Mouse (Mus musculus) E14TG2a.4 (cell line): ENCODE measurements around the gene Cnr1.
A peak's percentile ranks its signal among the peaks of the same experiment; 100 is the strongest.

Experiments
- H3K27me3 ChIP-seq: 2 replicates; pipeline ENCODE4 v1.6.1; 2014; ENCODE audit warnings: low read length, control low read depth; ENCODE audit not compliant: insufficient read depth
- H3K36me3 ChIP-seq: 2 replicates; pipeline ENCODE4 v1.6.1; 2014; ENCODE audit warnings: low read length, control low read depth; ENCODE audit not compliant: insufficient read depth
- H3K4me1 ChIP-seq: replicated peaks from 2 replicates; pipeline ENCODE4 v1.6.1; 2014; ENCODE audit warnings: low read depth, low read length, control low read depth
- H3K4me3 ChIP-seq: replicated peaks from 2 replicates; pipeline ENCODE4 v1.5.1; 2014; ENCODE audit warnings: mild to moderate bottlenecking, low read length
- H3K9me3 ChIP-seq: 2 replicates; pipeline ENCODE4 v1.6.1; 2014; ENCODE audit warnings: low read length, control low read depth
- CTCF ChIP-seq: conservative IDR thresholded peaks from 2 replicates; pipeline ENCODE4 v1.5.1; 2014; ENCODE audit warnings: low read length
- NANOG ChIP-seq: IDR thresholded peaks from 2 replicates; pipeline ENCODE4 v1.6.1; 2014; ENCODE audit warnings: borderline replicate concordance, low read length, mixed read lengths
- POU5F1 ChIP-seq: IDR thresholded peaks from 2 replicates; pipeline ENCODE4 v1.6.1; 2014; ENCODE audit warnings: low read length, borderline replicate concordance

Cnr1 gene

GRCm38 (mm10) chr4:33903812-33904340, 20.5 kb upstream of the Cnr1 start:
- no peaks in the 10 kb centered on the region for H3K36me3 ChIP-seq
- TF ChIP-seq NANOG (peak; percentile 95), POU5F1 (no peak)
- H3K27me3 ChIP-seq = no peaks in the 10 kb centered on the region

GRCm38 (mm10) chr4:33904826-33905225, 19.6 kb upstream of the Cnr1 start:
- Histone ChIP-seq H3K9me3 (0 out of 2 replicates have a peak, but pooled peaks cover 4% of the 10 kb centered on the region), H3K36me3 (no peaks in the 10 kb centered on the region), H3K27me3 (no peaks in the 10 kb centered on the region), H3K4me3 (no peak overlapping the region), H3K4me1 (peaks cover 41% of the 10 kb centered on the region)
- TF ChIP-seq POU5F1 = no peak
- no peak for TF ChIP-seq CTCF
- no peak for TF ChIP-seq NANOG

More at GRCm38 (mm10) chr4:33903812-33904340, 20.5 kb upstream of the Cnr1 start:
- 0 out of 2 replicates have a peak, but pooled peaks cover 4% of the 10 kb centered on the region for H3K9me3 ChIP-seq
- H3K4me1 ChIP-seq = peaks cover 32% of the 10 kb centered on the region
- no peak overlapping the region for H3K4me3 ChIP-seq

- Histone ChIP-seq H3K4me1 (peaks cover 37% of the 10 kb centered on the region), H3K36me3 (no peaks in the 10 kb centered on the region), H3K9me3 (peaks cover 5% of the 10 kb centered on the region), H3K27me3 (no peaks in the 10 kb centered on the region), H3K4me3 (no peak overlapping the region)
- no peak for TF ChIP-seq CTCF
- peak; percentile 38; the same call in 1 of the 2 replicates for TF ChIP-seq NANOG
Observed at GRCm38 (mm10) chr4:33908786-33909185, 15.6 kb upstream of the Cnr1 start.

- Histone ChIP-seq H3K9me3 (peaks cover 5% of the 10 kb centered on the region), H3K36me3 (no peaks in the 10 kb centered on the region), H3K27me3 (peaks cover 16% of the 10 kb centered on the region), H3K4me1 (no peaks in the 10 kb centered on the region; the same call in 1 of the 2 replicates), H3K4me3 (no peak overlapping the region)
- TF ChIP-seq POU5F1 = no peak
- no peak for TF ChIP-seq NANOG
- no peak for TF ChIP-seq CTCF
Observed at GRCm38 (mm10) chr4:33915730-33916129, 8.7 kb upstream of the Cnr1 start.

GRCm38 (mm10) chr4:33920807-33921206, 3.6 kb upstream of the Cnr1 start:
- Histone ChIP-seq H3K27me3 (peaks cover 50% of the 10 kb centered on the region), H3K4me1 (peaks cover 17% of the 10 kb centered on the region), H3K4me3 (no peak overlapping the region), H3K9me3 (peaks cover 11% of the 10 kb centered on the region; the same call in 1 of the 2 replicates), H3K36me3 (no peaks in the 10 kb centered on the region)
- TF ChIP-seq CTCF (no peak), NANOG (no peak), POU5F1 (no peak)

GRCm38 (mm10) chr4:33923151-33923760, 1.1 kb upstream of the Cnr1 start:
- Histone ChIP-seq H3K27me3 (peaks cover 61% of the 10 kb centered on the region), H3K4me1 (peaks cover 17% of the 10 kb centered on the region), H3K36me3 (no peaks in the 10 kb centered on the region), H3K9me3 (peaks cover 11% of the 10 kb centered on the region; the same call in 1 of the 2 replicates), H3K4me3 (peak overlapping the region; percentile 86)
- TF ChIP-seq NANOG = no peak
- TF ChIP-seq CTCF = no peak
- TF ChIP-seq POU5F1 = no peak

- TF ChIP-seq NANOG (no peak), CTCF (no peak), POU5F1 (no peak)
- Histone ChIP-seq H3K9me3 (peaks cover 11% of the 10 kb centered on the region; the same call in 1 of the 2 replicates), H3K36me3 (no peaks in the 10 kb centered on the region), H3K4me3 (peak overlapping the region; percentile 86), H3K4me1 (peaks cover 17% of the 10 kb centered on the region), H3K27me3 (peaks cover 61% of the 10 kb centered on the region)
Observed at GRCm38 (mm10) chr4:33923761-33924233, 596 bp upstream of the Cnr1 start.

- peaks cover 11% of the 10 kb centered on the region; the same call in 1 of the 2 replicates for H3K9me3 ChIP-seq
- H3K27me3 ChIP-seq = peaks cover 58% of the 10 kb centered on the region
- H3K4me1 ChIP-seq = peaks cover 17% of the 10 kb centered on the region
- no peak for TF ChIP-seq POU5F1
- TF ChIP-seq NANOG = no peak
- no peak for TF ChIP-seq CTCF
- H3K4me3 ChIP-seq = peak overlapping the region; percentile 86
- no peaks in the 10 kb centered on the region for H3K36me3 ChIP-seq
Observed at GRCm38 (mm10) chr4:33924889-33925245, 474 bp downstream of the Cnr1 start.
